Mouse (Mus musculus): ENCODE measurements around the gene Btn1a1. TPM values are rescaled to one million over a fixed set of nuclear protein-coding genes. Genes with fewer than 3 reads are reported as not detected.
A peak's percentile ranks its signal among the peaks of the same experiment; 100 is the strongest.

Btn1a1 gene
- total RNA-seq, 4 experiments from 2014 or later = not detected

DNA sequence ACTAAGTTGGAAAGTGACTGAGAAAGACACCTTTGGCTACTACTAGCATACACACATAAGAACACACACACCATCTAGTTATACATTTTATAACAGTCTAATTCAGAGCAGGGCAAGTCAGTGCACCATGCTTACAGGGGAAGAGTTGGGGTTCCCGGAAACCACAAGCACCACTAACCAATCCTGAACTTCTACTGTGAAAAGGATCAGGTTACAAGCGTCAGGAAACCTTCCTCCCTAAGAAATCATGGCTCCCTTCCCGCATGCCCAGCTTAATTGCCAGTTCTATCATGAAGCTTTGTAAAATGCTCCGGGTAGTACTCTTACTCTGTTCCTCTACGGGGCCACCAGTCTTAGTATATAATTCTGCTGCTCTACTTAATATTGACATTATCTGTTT lies 19.6 kb upstream of the Btn1a1 start:
- DNase-seq (ENCODE audit: low spot score in 2 of 2) = no peak

DNA sequence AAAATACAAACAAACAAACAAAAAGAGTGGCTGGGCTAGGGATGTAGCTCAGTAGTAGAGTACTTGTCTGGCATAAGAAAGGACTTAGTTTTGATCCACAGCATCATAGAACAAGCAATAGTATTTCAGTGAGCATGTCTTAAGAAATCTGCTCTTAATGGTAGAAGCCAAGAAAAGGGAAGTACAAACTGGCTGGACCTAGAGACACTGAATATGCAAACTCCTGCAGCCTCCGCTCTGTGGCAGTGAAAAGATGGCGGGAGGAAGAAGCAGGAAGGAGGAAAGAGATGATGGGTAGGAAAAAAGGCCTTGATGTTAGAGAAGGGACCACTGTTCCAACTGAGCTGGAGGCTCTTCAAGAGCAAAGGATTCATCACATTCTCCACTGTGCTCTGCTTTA lies 17.5 kb upstream of the Btn1a1 start:
- no peak for DNase-seq (ENCODE audit: low spot score in 2 of 2)

DNA sequence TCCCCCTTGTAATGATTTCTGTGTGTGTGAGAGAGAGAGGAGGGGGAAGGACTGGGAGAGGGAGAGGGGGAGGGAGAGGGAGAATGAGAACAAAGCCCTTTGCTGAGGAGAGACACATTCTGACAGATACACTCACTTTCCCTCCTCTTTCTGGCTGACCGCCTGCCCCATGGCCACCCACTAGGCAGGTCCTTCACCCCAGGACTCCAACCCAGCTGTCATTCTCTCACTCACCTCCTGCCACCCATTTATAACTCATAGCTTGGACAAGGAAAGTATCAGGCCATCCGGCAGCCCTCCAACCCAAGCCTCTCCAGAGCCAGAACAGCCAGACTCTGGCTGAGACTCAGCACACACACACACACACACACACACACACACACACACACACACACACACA lies 10.0 kb upstream of the Btn1a1 start:
- no peak for DNase-seq (ENCODE audit: low spot score in 2 of 2)

GRCm38 (mm10) chr13:23466911-23467310 lies 1.2 kb upstream of the Btn1a1 start:
- DNase-seq (ENCODE audit: low spot score in 2 of 2) = peak in 1 of 2 experiments; percentile 9

- DNase-seq (ENCODE audit: low spot score in 2 of 2) = no peak
Measured at GRCm38 (mm10) chr13:23466306-23466705, 605 bp upstream of the Btn1a1 start.

GRCm38 (mm10) chr13:23464841-23465366 lies 797 bp downstream of the Btn1a1 start:
- DNase-seq (ENCODE audit: low spot score in 2 of 2) = no peak

DNA sequence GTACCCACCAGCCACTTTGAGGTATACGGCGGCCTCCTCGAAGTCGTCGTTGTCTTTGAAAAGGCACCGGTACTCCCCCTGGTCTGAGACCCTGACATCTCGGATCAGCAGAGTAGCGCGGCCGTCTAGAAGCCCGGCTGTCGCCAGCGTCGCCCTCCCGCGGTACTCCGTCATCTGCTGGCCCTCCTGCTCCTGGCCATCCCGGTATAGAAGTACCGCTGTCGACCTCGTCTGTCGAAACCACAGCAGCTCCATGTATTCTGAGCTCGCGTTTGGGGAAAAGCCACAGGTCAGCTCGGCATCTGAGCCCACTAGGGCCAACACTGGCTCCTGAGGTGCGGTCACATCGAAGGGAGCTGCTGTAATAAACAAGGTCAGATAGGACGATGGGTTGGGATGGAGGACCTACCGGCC lies 1.5 kb downstream of the Btn1a1 start:
- DNase-seq (ENCODE audit: low spot score in 2 of 2) = no peak

DNA sequence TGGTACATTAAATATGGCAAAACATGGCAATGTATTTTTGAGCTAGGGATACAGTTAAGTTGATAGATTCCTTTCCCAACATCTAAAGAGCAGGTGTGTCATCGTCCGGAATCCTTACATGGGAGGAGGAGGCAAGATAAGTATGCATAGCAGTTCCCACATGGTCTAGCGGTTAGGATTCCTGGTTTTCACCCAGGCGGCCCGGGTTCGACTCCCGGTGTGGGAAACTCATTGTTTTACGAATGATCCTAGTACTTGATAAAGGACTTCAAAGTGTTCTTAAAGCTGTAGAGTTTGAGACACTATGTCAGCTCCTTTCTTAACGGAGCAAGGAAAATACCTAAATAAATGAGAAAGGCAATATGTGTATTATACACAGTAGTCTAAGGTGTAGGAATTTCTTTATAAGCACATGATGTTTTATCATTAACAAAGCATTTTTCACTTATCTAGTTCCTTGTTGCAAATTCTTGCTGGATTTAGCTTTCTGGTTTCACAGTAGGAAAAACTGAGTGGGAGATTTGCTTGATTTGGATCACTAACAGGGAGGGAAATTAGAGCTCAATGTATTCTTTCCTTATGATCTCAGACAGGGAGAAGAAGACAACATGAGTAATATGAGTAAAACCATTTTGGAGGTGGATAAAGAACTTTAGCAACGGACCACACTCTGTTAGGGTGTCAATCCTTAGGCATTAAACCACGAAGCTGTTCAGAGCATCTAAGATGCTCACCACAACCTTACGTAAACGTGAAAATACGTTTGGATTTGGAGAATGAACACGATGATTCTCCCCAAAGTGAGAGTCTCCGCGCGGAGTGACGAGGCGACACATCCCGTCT lies 2.1 kb downstream of the Btn1a1 start:
- peak; percentile 22 to 50 for DNase-seq (ENCODE audit: low spot score in 2 of 2)

DNA sequence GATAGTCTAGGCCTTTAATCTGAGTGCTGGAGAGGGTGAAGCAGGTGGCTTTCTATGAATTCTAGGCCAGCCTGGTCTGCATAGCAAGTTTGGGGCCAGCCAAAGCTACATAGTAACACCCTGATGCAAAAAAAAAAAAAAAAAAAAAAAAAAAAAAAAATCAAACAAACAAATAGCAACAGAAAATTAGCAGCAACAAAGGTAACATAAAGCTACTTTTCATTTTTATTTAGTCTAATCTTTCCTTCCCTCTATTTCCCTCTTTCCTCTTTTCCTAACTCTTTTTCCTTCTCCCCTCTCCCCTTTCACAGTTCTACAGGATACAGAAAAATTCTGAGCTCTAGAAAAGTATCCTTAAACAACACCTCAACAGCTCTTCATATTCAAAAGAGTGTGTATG lies 3.0 kb downstream of the Btn1a1 start:
- no peak for DNase-seq (ENCODE audit: low spot score in 2 of 2)

DNA sequence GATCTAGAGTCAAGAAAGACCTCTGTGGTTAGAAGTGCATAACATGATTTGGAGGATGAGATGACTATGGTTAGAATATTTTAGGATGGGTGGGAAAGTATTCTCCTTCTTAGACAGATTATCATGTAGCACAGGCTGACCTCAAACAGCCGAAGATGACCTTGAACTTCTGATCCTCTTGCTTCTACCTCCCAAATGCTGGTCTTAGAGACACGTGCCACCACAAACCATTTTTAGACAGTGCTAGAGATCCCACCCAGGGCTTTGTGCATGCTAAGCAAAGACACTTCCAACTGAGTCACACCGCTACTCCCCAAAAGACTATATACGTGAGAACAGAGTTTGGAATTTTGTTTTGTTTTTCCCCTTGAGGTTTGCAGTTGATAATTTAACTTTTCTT lies 3.6 kb downstream of the Btn1a1 start:
- DNase-seq (ENCODE audit: low spot score in 2 of 2) = no peak

DNA sequence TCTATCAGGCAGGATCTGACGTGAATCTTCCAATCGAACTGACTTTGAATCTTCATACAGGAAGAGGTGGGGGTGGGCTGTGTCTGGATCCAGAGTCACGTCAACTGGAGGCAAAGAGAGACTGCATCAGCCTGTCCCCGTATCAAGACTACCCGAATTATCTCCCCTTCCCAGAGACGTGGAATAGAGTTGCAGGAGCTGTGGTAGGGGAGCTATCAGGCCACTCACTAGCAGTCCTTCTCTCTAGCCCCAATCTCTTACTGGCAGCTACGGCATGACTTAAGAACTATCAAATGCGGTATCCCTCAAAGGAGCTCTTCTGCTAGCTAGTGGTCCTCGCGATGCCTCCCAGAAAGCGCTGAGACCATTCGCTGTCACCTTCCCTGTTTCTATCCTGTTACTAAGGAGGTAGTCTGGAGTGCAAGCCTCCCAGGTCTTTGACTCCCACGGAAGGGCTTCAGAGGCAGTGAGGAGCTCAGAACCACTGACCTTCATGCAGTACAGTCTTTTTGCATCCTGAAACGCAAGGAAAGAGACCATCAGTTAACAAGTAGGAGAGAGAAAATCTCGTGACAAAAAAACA lies 6.3 kb downstream of the Btn1a1 start:
- no peak for DNase-seq (ENCODE audit: low spot score in 2 of 2)

DNA sequence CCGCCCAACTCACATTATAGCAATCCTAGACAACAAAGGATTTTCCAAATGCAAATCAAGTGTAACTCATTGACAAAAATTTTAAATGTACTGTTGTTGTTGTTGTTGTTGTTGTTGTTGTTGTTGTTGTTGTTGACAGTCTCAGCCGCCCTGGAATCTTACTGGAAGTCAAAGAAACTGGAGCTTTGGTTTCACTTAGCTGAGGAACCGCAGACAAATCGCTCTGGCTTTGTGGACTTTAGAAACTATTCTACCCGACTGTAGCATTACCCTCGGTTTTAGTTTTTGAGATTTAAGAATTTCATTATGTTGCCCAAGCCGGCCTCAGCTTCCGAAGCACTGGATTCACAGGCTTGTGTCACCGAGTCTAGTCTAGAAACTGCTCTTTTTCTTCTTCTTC lies 11.8 kb downstream of the Btn1a1 start:
- no peak for DNase-seq (ENCODE audit: low spot score in 2 of 2)

DNA sequence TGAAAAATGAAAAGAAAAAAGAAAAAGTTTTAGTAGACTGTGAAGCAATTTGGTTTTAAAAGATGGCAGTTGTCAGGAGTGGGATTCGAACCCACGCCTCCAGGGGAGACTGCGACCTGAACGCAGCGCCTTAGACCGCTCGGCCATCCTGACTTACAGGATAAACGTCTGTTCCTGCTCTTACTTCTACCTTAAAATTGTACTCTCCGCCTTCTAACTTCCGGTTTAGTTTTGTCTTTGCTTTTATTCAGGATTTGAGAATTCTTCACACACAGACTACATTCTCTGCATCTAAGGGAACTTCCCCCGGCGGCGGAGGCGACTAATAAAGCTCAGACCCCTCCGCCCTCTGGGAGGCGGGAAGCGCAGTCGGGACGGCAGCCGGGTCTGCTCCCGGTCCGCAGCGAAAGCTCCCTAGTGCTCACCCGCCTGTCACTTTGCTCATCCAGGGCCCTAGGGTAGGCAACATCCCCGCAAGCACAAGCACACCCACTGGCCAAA lies 12.3 kb downstream of the Btn1a1 start:
- peak; percentile 56 to 64 for DNase-seq (ENCODE audit: low spot score in 2 of 2)

DNA sequence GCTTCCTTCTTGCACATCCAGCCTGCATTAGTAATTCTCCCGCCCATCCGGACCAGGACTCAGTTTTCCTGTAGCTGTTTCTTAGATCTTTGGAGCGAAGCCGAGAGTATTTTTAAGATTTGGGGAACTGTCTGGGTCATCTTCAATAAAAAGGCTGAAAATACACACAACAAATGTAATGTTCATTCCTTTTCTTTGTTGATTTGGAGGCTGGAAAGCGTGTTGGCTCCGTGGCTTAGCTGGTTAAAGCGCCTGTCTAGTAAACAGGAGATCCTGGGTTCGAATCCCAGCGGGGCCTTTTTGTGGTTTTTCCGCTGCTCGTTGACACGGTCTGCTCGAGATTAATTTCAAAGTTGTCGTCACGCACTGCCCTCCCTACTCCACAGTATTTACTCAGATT lies 15.3 kb downstream of the Btn1a1 start:
- DNase-seq (ENCODE audit: low spot score in 2 of 2) = peak; percentile 54 to 66

DNA sequence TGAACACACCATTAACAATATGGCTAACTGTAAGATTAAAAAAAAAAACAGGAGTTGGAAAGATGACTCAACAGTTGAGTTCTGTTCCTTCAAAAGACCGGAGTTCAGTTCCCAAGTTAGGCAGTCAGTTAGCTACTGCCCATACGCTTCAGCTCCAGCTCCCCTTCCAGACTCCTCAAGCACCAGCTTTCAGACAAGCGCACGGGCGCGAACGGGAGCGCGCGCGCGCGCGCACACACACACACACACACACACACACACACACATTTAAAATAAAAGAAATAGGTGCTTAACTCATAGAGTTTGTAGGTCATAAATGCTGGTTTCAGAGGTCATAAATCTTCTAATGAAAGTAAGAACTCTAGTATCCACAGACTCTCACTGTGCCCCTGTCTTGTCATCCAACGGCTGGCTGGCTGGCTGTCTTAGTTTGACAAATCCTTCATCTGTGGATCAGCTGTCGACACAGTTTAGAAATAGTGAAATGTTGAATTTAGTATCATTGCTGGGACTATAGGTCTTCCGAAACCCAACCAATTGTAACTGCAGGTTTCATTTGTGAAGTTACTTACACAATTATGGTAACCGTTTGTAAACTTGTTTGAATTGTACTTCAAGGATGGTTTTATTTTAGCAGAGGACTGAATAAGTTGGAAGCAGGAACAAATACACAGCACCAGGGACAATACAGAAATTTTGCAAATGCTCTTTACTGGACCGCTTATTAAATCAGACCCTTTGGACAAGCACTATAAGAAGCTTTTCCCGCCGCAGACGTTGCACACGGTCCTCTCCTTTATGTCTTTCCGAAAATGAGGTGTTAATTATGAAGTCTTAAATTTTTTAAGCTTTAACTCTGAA lies 16.2 kb downstream of the Btn1a1 start:
- DNase-seq (ENCODE audit: low spot score in 2 of 2) = peak; percentile 37 to 47

DNA sequence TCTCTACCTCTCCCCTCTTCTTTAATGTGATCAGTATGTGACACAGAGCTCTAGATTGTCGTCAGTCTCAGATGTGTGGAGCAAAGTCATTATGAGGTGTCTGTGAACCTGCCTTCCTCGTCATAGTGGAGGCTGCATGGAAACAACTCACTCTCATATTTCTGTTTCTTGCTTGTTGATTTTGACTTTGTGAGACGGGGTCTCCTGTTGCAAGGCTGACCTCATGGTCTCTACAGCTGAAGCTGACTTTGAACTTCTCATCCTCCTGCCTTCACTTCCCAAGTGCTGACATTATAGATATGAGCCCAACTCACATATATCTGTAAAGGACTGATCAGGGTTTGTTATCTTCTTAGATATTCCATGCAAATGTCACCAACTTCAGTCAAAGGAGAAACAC lies 16.9 kb downstream of the Btn1a1 start:
- DNase-seq (ENCODE audit: low spot score in 2 of 2) = no peak

DNA sequence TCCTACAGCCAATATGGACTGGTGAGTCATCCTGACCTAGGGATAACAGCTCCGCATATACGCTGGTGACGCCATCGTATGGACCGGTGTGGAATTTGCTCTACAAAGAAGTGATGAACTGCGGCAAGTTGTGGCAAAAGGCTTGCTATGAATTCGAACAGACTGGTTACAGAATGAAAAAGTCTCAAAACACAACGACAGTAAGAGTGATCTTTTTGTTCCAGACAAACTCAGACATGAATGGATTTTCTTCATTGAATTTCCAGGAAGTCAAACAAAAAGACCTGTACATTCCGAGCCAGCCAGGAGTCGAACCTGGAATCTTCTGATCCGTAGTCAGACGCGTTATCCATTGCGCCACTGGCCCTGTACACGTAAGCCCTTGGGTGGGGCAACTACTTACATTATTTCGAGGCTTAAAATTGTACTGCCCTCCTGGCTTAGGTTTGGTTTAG lies 19.2 kb downstream of the Btn1a1 start:
- peak; percentile 67 to 73 for DNase-seq (ENCODE audit: low spot score in 2 of 2)

GRCm38 (mm10) chr13:23445561-23446320 lies 20.0 kb downstream of the Btn1a1 start:
- peak; percentile 84 to 86 for DNase-seq (ENCODE audit: low spot score in 2 of 2)

GRCm38 (mm10) chr13:23445156-23445555 lies 20.5 kb downstream of the Btn1a1 start:
- DNase-seq (ENCODE audit: low spot score in 2 of 2) = no peak

GRCm38 (mm10) chr13:23444451-23444850 lies 21.2 kb downstream of the Btn1a1 start:
- DNase-seq (ENCODE audit: low spot score in 2 of 2) = no peak

- no peak for DNase-seq (ENCODE audit: low spot score in 2 of 2)
Measured at GRCm38 (mm10) chr13:23439901-23440300, 25.8 kb downstream of the Btn1a1 start.

Data from gastrocnemius, adult 8-10 months (tissue).